Mouse (Mus musculus): ENCODE results near the gene Trim62. TPM values are rescaled to one million over a fixed set of nuclear protein-coding genes. Genes with fewer than 3 reads are reported as not detected.

Trim62 gene
- polyA plus RNA-seq, 1 experiment from 2014 or later = 3.5 TPM

GRCm38 (mm10) chr4:128950461-128950860, 67.1 kb downstream of the Trim62 start:
- ATAC-seq = no peak
- no peak overlapping the region for H3K4me3 ChIP-seq (replicated peaks)
- WGBS = 79% methylated on average over 5 of the region's 5 CpGs

GRCm38 (mm10) chr4:128953851-128954250, 70.5 kb downstream of the Trim62 start:
- H3K4me1 ChIP-seq (replicated peaks) = peaks cover 22% of the 10 kb centered on the region
- 86% methylated on average over 5 of the region's 5 CpGs for WGBS
- no peak for ATAC-seq
- no peak overlapping the region for H3K4me3 ChIP-seq (replicated peaks)
- H3K36me3 ChIP-seq = no peaks in the 10 kb centered on the region
- no peak overlapping the region for H3K27ac ChIP-seq
- H3K27me3 ChIP-seq (replicated peaks) = no peaks in the 10 kb centered on the region
- no peak overlapping the region for H3K4me2 ChIP-seq (replicated peaks)
- H3K9ac ChIP-seq = no peak overlapping the region
- H3K9me3 ChIP-seq = no peaks in the 10 kb centered on the region

More at GRCm38 (mm10) chr4:128950461-128950860, 67.1 kb downstream of the Trim62 start:
- H3K4me2 ChIP-seq (replicated peaks) = no peak overlapping the region
- no peak overlapping the region for H3K9ac ChIP-seq
- no peaks in the 10 kb centered on the region for H3K36me3 ChIP-seq
- no peak overlapping the region for H3K27ac ChIP-seq
- no peaks in the 10 kb centered on the region for H3K27me3 ChIP-seq (replicated peaks)
- H3K4me1 ChIP-seq (replicated peaks) = peaks cover 13% of the 10 kb centered on the region
- no peaks in the 10 kb centered on the region for H3K9me3 ChIP-seq

GRCm38 (mm10) chr4:128957155-128957911, 74.0 kb downstream of the Trim62 start:
- Histone ChIP-seq H3K9me3 (no peaks in the 10 kb centered on the region), H3K27ac (0 out of 2 replicates have a peak overlapping the region, but pooled peaks have one; percentile 25), H3K9ac (no peak overlapping the region), H3K4me3 (replicated peaks) (no peak overlapping the region), H3K27me3 (replicated peaks) (0 out of 2 replicates have a peak, but pooled peaks cover 2% of the 10 kb centered on the region), H3K36me3 (no peaks in the 10 kb centered on the region), H3K4me1 (replicated peaks) (peaks cover 18% of the 10 kb centered on the region), H3K4me2 (replicated peaks) (no peak overlapping the region)
- 38% methylated on average over 11 of the region's 11 CpGs for WGBS
- ATAC-seq = peak; percentile 61

- Histone ChIP-seq H3K9me3 (no peaks in the 10 kb centered on the region), H3K4me2 (replicated peaks) (no peak overlapping the region), H3K27ac (peak overlapping the region; percentile 25; the same call in 1 of the 2 replicates), H3K9ac (no peak overlapping the region), H3K4me1 (replicated peaks) (peaks cover 22% of the 10 kb centered on the region), H3K27me3 (replicated peaks) (0 out of 2 replicates have a peak, but pooled peaks cover 2% of the 10 kb centered on the region), H3K36me3 (no peaks in the 10 kb centered on the region), H3K4me3 (replicated peaks) (no peak overlapping the region)
- ATAC-seq = no peak
- 70% methylated on average over 11 of the region's 11 CpGs for WGBS
Measured at GRCm38 (mm10) chr4:128958156-128958555, 74.8 kb downstream of the Trim62 start.

GRCm38 (mm10) chr4:128958849-128959248, 75.5 kb downstream of the Trim62 start:
- Histone ChIP-seq H3K4me2 (replicated peaks) (no peak overlapping the region), H3K27me3 (replicated peaks) (0 out of 2 replicates have a peak, but pooled peaks cover 2% of the 10 kb centered on the region), H3K9ac (no peak overlapping the region), H3K4me1 (replicated peaks) (peaks cover 23% of the 10 kb centered on the region), H3K4me3 (replicated peaks) (no peak overlapping the region), H3K36me3 (no peaks in the 10 kb centered on the region), H3K27ac (no peak overlapping the region), H3K9me3 (no peaks in the 10 kb centered on the region)
- no peak for ATAC-seq
- 72% methylated on average over 8 of the region's 8 CpGs for WGBS

- Histone ChIP-seq H3K9me3 (no peaks in the 10 kb centered on the region), H3K27me3 (replicated peaks) (0 out of 2 replicates have a peak, but pooled peaks cover 2% of the 10 kb centered on the region), H3K4me1 (replicated peaks) (peaks cover 23% of the 10 kb centered on the region), H3K27ac (no peak overlapping the region), H3K4me3 (replicated peaks) (no peak overlapping the region), H3K4me2 (replicated peaks) (no peak overlapping the region), H3K36me3 (no peaks in the 10 kb centered on the region), H3K9ac (no peak overlapping the region)
- WGBS = 86% methylated on average over 17 of the region's 17 CpGs
- ATAC-seq = no peak
Measured at GRCm38 (mm10) chr4:128959676-128960075, 76.3 kb downstream of the Trim62 start.

Other genes starting within 250 kb of the Trim62 start
- gene Phc2, start 228.9 kb upstream of the Trim62 start, polyA plus RNA-seq (2015; fragmentation: Nextera tagmentation; extraction: Ambion mirVana) = 39.2 and 42.3 TPM in 2 replicates
- 0.08 and 0.13 TPM in 2 replicates for gene A3galt2, start 128.2 kb upstream of the Trim62 start, polyA plus RNA-seq (2015; fragmentation: Nextera tagmentation; extraction: Ambion mirVana)
- 22.8 and 23.5 TPM in 2 replicates for gene Zfp362, start 77.5 kb upstream of the Trim62 start, polyA plus RNA-seq (2015; fragmentation: Nextera tagmentation; extraction: Ambion mirVana)
- gene Azin2, start 78.9 kb downstream of the Trim62 start, polyA plus RNA-seq (2015; fragmentation: Nextera tagmentation; extraction: Ambion mirVana) = 12.9 and 13.3 TPM in 2 replicates
- gene Ak2, start 108.4 kb downstream of the Trim62 start, polyA plus RNA-seq (2015; fragmentation: Nextera tagmentation; extraction: Ambion mirVana) = 297 and 298 TPM in 2 replicates
- 6.7 and 7.0 TPM in 2 replicates for gene Rnf19b, start 174.7 kb downstream of the Trim62 start, polyA plus RNA-seq (2015; fragmentation: Nextera tagmentation; extraction: Ambion mirVana)
- gene Tmem54, start 222.0 kb downstream of the Trim62 start, polyA plus RNA-seq (2015; fragmentation: Nextera tagmentation; extraction: Ambion mirVana) = 90.0 and 106 TPM in 2 replicates
- 4.1 and 5.2 TPM in 2 replicates for gene Hpca, start 238.5 kb downstream of the Trim62 start, polyA plus RNA-seq (2015; fragmentation: Nextera tagmentation; extraction: Ambion mirVana)